Mouse (Mus musculus): Measurements from ENCODE around the gene Vamp1.

DNA sequence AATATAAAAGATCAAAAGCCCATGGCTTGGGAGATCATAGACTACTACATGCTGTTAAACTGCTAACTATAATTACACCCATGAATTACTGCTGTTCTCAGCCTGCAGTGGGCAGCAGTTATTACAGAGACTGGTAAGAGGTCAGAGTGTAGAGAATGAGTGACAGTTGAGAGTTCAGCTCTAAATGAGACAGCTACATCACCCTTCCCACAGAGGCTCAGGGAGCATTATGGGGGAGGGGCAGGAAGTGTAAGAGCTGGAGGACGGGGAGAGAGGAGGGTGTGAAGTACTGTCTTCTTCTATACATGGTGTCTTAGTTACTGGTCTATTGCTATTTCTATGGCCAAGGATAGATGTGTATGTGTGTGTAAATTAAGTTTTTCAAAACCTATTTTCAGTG is 29.2 kb downstream of the Vamp1 start:
- TF ChIP-seq GATA1 (IDR thresholded peaks at IDR 0.05; ENCODE audit: borderline replicate concordance, low read length) (no peak), FLI1 (IDR thresholded peaks at IDR 0.05; ENCODE audit: low read length) (no peak)
